Mouse (Mus musculus): ENCODE results near the gene Rad51b.

Rad51b gene

DNA sequence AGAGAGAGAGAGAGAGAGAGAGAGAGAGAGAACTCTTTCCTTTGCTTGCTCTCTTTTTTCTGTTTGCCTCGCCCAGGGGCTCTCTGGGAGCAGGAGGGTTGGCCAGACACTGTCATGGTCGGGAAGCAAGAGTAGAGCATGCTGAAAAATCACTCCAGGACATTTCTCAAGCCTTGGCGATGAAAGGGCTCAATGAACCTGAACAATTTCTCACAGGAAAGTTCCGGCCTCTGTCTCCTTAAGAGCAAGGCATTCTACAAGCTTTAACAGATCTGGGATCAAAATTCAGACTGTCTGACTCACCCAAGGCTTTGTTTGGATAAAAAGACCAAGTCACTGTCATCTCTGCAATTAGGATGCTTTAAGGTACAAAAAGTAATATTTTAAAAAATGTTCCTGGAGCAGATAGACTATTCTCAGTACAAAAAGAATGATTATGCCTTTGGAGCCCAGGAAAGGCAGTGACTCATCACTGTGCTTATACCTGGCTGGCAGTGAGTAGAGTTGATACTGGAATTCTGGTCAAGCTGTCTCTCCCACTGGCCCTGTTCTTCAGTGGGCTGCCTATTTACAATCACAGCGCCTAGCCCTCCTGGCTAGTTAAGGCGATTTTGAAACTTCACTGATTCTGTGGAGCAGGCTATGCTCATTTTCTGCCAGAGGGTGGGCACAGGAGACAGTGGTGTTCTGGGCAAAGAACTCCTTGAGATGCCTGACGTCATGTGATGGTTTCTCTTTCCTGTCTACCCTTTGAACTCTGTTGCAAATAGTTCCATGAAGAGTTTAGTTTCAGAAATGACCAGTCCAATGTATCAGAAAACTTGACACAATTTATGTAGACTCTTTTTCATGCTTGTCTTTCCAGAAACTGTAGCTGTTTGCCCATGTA is 352.0 kb downstream of the Rad51b start:
- no peak for DNase-seq (ENCODE audit: low spot score in 2 of 2)

GRCm38 (mm10) chr12:79649796-79650195 is 352.7 kb downstream of the Rad51b start:
- DNase-seq (ENCODE audit: low spot score in 2 of 2): no peak

GRCm38 (mm10) chr12:79655138-79655537 is 358.1 kb downstream of the Rad51b start:
- DNase-seq (ENCODE audit: low spot score in 2 of 2): no peak

DNA sequence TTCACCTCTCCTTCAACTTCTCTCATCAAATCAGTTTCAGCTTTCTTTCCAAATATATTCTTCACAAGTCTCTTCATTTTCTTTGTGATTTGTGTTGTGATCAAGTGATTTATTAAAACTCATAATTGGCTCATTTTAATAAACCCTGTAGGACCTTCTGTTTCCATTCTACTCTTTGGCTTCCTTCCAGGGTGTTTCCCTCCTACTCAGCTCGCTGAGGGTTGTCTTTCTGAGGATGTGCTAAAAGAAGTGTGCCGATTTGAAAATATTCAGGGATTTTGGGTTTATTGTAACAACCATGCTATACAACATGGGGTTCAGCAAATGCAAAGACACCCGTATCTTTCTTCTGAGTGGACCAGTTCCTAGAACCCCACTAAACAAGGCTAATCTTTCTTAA is 361.8 kb downstream of the Rad51b start:
- no peak for DNase-seq (ENCODE audit: low spot score in 2 of 2)

GRCm38 (mm10) chr12:79661270-79661669 is 364.2 kb downstream of the Rad51b start:
- DNase-seq (ENCODE audit: low spot score in 2 of 2): no peak

GRCm38 (mm10) chr12:79663131-79663892 is 366.2 kb downstream of the Rad51b start:
- peak in 1 of 2 experiments; percentile 29 for DNase-seq (ENCODE audit: low spot score in 2 of 2)

- no peak for DNase-seq (ENCODE audit: low spot score in 2 of 2)
Observed at GRCm38 (mm10) chr12:79663893-79664574, 367.0 kb downstream of the Rad51b start.

- DNase-seq (ENCODE audit: low spot score in 2 of 2): no peak
Observed at GRCm38 (mm10) chr12:79674846-79675439, 377.9 kb downstream of the Rad51b start.

- DNase-seq (ENCODE audit: low spot score in 2 of 2): no peak
Observed at GRCm38 (mm10) chr12:79675440-79676176, 378.5 kb downstream of the Rad51b start.

- DNase-seq (ENCODE audit: low spot score in 2 of 2): no peak
Observed at GRCm38 (mm10) chr12:79676251-79676650, 379.2 kb downstream of the Rad51b start.

DNA sequence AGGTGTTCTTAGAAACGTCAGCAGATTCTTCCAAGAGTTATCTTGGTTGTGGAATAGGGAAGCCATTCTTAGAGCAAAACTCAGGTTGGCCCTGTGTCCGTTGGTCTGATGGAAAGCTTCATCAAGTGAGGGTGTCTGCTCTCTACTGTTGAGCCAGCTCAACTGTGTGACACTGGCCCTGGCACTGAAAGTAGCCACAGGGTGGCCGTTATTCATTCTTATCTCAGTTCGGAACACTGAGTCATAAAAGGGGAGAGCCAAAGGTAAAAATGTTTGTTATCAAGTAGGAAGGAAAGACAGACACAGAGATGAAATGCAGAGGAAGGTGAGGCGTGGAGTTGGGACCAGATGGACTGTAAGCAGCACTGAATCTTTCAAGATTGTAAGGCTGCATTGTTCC is 379.8 kb downstream of the Rad51b start:
- no peak for DNase-seq (ENCODE audit: low spot score in 2 of 2)

DNA sequence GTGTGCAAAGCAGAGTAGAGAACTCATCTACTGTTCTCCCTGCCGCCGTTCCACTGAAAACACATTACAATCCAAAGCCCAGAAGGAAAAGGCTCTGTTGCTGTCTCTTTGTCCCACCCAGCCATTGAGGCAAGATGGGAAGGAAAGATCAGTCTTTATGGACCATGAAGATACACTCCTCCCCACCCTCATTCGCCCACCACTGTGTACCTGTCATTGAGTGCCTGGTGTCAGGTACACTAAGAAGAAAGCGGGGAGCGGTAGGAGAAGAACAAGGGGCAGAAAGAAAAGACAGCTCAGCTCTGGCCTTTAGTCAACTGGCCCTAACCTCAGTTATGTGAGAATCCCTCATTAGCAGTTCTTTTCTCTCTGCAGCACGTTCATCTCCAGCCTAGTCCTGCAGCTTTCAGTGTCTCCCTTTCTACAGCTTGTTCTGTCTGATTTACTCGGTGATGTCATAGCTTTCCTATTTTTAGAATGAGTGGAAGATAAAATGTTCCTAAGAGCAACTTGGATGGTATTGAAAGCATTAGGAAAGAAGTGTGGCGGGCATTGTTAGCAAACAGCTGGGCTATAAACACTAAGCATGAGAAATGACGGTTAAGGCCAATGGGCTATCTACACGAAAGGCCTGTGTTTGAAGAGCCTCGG is 382.3 kb downstream of the Rad51b start:
- DNase-seq (ENCODE audit: low spot score in 2 of 2): no peak

DNA sequence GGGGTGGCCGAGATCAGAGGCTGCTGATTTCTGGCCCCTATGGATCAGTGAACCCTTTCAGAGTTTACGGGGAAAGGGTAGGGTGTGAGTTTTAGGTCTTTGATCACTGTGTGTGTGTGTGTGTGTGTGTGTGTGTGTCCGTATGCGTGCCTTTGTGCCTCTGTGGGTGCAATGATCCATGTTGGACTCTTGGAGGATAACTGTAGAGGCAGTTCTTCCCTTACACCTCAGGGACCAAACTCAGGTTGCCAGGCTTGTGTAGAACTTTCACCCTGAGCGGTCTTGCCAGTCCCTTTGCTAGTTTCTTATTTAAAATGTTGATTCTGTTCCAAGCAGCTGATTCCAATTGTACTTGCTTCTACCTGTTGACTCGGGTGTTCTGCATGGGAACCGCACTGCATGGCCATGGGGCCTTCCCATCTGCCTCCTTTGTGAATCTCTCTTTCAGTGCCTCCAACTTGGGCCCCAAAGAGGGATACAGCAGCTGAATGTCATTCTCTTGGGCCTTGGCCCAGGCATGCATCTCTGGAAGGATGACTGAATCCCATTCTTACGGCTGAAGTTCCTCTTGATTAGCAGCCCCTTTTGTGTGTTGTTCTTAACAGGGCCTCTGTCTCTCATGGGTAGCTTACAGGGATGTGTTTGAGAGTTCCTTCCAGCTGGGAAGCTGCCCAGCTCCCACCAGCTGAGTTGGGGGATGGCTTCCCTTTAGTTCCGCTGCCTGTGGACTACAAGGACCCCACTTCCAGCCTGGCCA is 383.0 kb downstream of the Rad51b start:
- no peak for DNase-seq (ENCODE audit: low spot score in 2 of 2)

GRCm38 (mm10) chr12:79680698-79681072 is 383.6 kb downstream of the Rad51b start:
- DNase-seq (ENCODE audit: low spot score in 2 of 2): no peak

- DNase-seq (ENCODE audit: low spot score in 2 of 2): no peak
Observed at GRCm38 (mm10) chr12:79681571-79681970, 384.5 kb downstream of the Rad51b start.

DNA sequence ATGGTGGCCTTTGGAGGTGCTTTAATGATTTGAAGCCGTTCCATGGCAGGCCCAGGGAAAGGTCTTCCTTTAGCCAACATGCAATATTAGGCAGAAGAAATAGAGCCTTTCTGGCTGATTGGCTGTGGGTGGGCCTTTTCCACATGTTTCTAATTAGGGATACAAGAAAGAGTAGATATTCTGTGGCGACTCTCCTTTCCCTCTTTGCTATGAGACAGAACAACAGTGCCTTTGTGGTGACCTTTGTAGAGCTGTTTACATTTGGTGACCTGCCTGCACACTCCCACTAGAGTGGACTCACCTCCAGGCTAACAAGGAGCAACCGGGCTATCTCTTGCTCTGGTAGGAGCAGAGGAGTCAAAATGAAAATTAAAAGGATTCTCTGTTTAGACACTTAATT is 386.3 kb downstream of the Rad51b start:
- DNase-seq (ENCODE audit: low spot score in 2 of 2): no peak

- no peak for DNase-seq (ENCODE audit: low spot score in 2 of 2)
Observed at GRCm38 (mm10) chr12:79683759-79684158, 386.7 kb downstream of the Rad51b start.

- no peak for DNase-seq (ENCODE audit: low spot score in 2 of 2)
Observed at GRCm38 (mm10) chr12:79684338-79684737, 387.3 kb downstream of the Rad51b start.

DNA sequence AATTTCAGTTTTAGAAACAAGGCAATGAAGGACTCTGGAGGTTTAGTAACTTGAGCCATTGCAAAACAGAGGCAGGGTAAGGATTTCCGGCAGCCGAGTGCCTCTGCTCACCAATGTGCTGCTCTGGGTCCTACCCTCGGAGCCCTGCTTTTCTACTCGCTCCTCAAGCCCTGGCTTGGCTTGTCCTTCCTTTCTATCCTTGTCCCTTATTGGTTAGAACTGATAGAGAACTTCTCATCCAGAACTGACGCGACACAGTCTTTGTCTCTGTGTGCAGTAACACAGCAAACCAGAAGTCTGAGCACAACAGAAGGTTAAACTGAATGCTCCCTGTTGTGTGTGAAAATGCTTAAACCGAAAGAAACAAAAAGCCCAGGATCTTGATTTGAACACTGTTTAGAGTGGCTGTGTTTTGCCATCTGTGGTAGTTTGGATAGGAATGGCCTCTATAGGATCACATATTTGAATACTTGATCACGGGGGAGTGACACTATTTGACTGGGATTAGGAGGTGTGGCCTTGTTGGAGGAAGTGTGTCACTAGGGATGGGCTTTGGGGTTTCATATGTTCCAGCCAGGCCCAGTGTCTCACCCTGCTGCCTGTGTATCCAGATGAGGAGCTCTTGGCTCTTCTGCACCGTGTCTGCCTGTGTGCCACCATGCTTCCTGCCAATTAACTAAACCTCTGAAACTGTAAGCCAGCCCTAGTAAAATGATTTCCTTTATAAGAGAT is 389.7 kb downstream of the Rad51b start:
- DNase-seq (ENCODE audit: low spot score in 2 of 2): no peak
